Mouse (Mus musculus) left cerebral cortex, postnatal 36 days (tissue): ENCODE results near the gene Smndc1. TPM values are rescaled to one million over a fixed set of nuclear protein-coding genes. Genes with fewer than 3 reads are reported as not detected.

Experiments used
- DNase-seq, 2 experiments: peaks; one replicate each; pipeline ENCODE4 v3.0.0; 2021 to 2022; ENCODE audit warnings: low spot score in 2 of 2, mixed read lengths in 1 of 2
- intact Hi-C: fragments of 180-260 bp; cut with DNase I; formaldehyde crosslinking; loops from one replicate; pipeline ENCODE4 v1.15.1; 2025
- total RNA-seq, 2 experiments: library from RNA; stranded (reverse); gene quantifications; 2 replicates each; pipeline ENCODE4 v1.2.3; 2021

Smndc1 gene
- total RNA-seq = 10 to 100 TPM; 33.2 to 40.5 TPM

DNA sequence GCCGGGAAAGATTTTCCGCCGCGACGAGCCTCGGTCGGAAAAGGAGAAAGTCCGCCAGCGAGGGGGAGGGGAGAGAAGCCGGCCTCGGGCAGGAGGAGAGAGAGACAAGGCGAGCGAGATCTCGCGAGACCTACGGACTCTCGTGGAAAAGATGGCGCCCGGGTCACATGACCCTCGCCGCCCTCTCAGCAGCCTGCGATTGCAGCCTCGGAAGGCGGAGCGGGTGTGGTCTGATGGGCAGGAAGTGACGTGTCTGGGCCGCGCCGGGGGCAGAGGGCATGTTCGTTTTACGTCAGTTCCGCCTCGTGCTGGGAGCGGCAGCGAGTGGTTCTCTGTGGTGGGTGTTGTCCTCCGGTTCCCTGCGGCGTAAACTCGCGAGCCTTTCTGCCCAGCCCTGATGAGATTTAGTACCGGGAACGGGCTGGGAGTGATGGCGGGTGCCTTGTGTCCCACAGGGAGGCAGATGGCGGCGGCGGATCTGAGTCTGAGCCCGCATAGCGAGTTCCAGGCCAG is at the start of gene Smndc1:
Gene Smndc1, minus strand, starts transcription at position 84 of the 513 bp plus-strand sequence.
- intact Hi-C loops = no loop called here
- DNase-seq = peak; percentile 99 to 100

DNA sequence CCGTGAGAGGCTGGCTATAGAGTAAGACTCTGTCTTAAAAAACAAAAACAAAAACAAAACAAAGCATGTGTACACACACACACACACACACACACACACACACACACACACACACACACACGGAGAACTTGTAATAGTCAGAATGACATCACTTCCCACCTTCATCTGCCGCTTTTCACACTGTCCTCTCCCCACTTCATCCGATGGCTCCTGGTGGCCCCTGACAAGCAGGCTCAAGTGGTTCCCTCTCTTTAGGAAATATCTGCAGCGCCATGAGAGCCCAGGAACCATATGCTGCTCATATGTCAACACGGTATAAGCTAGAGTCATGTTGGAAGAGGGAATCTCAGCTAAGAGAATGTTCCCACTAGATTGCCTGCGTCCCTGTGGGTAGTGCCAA is 49.0 kb upstream of the Smndc1 start:
- DNase-seq = no peak
- intact Hi-C loops = no loop called here

GRCm38 (mm10) chr19:53437991-53438390 is 47.6 kb upstream of the Smndc1 start:
- intact Hi-C loops = no loop called here
- no peak for DNase-seq

DNA sequence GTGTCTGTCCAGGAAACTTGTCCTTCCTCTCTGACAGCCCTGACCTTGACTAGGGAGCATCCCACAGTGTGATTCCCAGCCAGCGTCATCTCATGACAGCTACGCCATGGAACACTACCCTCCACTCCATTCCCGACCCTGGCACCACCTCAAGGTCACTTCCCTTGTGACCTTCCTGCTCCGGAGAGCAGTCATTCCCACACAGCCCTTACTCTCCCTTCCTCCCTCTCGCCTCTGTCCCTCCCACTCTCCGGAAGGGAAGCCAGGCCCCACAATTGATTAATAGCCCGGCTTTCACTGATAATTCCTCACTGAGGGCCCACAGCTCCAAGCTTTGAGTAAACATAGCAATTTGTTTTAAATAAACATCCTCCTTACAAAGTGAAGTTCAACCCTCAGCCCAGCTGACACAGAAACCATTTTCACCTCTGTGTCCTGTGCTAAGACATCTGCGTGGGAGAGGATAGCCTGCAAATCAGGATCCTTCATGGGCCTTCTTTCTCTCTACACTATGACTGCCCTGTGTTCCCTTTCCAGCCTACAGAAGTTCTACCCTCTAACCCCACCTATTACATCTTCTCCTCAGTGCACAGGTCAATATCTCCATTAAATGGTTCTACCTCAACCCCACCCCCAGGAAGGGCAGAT is 47.1 kb upstream of the Smndc1 start:
- DNase-seq = no peak
- intact Hi-C loops = no loop called here

GRCm38 (mm10) chr19:53433949-53434689 is 43.7 kb upstream of the Smndc1 start:
- no peak for DNase-seq
- intact Hi-C loops = no loop called here

- intact Hi-C loops = no loop called here
- no peak for DNase-seq
Measured at GRCm38 (mm10) chr19:53431003-53431402, 40.6 kb upstream of the Smndc1 start.

DNA sequence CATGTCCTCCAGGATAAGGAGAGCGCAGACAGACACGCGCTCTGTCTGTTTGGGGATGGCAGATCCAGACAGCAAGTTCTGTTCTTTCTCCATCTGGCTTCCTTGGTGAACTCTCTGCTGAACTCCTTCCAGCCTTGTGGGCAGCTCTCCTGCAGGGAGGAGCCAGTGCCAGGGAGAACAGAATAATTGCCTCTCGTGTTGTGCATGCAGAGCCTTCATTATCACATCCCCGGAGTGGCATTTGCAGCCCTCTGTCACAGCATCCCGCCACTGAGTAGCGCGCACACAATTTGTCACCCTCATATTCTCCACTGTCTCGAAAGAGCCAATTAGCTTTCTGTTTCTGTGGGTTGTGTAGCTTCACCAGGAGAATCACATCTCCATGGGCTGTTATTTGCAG is 40.0 kb upstream of the Smndc1 start:
- peak; percentile 83 to 87 for DNase-seq
- intact Hi-C loops = no loop called here

- intact Hi-C loops = loop anchor here (5.0 kb wide), 1 partner anchor 104 kb away; no protein-coding TSS in a partner anchor
Measured at GRCm38 (mm10) chr19:53427817-53428216, 37.4 kb upstream of the Smndc1 start.

DNA sequence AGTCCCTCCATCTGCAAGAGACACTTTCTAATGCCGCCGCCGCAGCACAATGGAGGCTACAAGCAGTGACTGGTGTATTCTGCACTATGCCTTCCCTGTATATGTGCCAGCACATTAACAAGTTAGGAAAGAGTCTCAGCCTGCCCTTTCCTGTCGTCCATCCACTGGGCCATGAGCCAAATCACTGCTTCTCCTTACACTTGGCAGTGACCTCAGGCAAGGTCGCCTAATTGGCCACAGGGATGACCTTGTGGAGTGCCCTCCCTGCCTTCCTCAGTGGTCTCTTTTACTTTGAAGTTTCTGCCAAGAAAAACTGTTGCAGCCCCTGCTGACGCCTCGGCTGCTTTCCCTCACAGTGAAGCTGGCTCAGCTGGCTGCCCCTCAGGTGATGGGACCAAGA is 37.0 kb upstream of the Smndc1 start:
- no peak for DNase-seq
- intact Hi-C loops = loop anchor here (5.0 kb wide), 1 partner anchor 105 kb away; no protein-coding TSS in a partner anchor

More at GRCm38 (mm10) chr19:53427817-53428216, 37.4 kb upstream of the Smndc1 start:
- DNase-seq = peak; percentile 60 to 65

DNA sequence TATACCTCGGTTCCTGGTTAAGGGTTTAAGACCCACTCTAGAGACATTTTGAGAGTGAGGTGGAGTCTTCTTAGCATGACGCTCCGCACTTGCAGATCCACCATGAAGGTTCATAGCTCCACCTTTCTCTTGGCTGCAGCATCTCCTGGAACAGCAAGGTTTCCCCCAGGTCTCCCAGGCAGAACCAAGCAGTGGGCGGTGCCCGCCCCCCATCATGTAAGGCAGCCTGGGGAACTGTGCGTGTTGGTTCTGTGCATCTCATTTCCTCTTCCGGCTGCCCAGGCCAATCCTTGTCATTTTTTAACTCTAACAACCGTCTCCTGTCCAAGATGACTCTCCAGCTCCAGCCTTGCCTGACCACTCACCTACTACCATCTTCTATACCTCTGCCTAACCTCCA is 35.4 kb upstream of the Smndc1 start:
- intact Hi-C loops = loop anchor here (5.0 kb wide), 1 partner anchor 106 kb away; no protein-coding TSS in a partner anchor
- DNase-seq = no peak

- intact Hi-C loops = loop anchor here (5.0 kb wide), 1 partner anchor 108 kb away; no protein-coding TSS in a partner anchor
- DNase-seq = no peak
Measured at GRCm38 (mm10) chr19:53424629-53425028, 34.3 kb upstream of the Smndc1 start.

DNA sequence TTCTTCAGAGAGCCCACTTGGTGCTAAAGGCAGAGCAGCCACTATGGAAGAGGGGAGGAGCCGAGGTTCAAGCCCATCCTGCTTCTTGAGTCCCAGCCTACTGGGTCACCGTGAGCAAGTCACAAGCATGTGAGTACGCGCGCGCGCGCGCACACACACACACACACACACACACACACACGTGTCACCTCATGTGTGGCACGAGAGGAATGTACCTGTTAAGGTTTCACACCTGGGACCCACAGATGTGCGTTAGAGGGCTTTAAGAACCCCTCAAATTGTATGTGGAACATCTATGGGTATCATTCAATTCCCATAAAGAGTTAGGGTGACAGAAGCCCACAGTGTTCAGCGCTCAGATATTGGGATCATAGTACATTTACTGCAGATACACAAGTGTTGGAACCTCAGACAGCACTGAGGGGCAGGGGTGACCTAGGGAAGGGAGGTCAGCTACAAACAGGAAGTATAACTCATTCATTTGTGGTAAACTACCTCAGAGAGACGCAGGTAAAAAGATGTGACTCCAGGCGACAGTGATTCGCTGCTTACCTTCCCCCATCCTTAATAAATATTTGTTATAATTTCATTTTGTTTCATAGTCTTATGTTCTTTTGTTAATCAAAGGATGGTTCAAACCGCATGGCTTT is 33.6 kb upstream of the Smndc1 start:
- intact Hi-C loops = no loop called here
- DNase-seq = no peak

DNA sequence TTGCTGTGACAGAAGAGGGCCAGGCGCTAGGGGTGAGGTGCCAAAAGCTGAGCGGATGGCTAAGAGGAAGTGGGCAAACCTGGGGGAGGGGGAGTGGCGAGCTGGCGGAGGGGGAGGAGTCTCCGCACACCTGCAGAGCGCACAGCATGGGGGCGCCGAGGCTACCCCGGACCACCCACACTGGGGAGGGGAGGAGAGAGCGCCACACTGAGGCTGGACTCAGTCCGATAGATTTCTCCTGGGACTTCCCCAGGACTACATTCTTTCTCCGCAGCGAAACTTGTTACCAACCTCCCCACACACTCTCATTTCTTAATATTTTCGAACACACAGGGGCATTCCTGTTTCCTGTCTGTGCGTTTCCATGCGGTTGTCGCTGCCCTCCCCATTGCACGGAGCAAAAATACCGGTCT is 33.0 kb upstream of the Smndc1 start:
- intact Hi-C loops = no loop called here
- no peak for DNase-seq

DNA sequence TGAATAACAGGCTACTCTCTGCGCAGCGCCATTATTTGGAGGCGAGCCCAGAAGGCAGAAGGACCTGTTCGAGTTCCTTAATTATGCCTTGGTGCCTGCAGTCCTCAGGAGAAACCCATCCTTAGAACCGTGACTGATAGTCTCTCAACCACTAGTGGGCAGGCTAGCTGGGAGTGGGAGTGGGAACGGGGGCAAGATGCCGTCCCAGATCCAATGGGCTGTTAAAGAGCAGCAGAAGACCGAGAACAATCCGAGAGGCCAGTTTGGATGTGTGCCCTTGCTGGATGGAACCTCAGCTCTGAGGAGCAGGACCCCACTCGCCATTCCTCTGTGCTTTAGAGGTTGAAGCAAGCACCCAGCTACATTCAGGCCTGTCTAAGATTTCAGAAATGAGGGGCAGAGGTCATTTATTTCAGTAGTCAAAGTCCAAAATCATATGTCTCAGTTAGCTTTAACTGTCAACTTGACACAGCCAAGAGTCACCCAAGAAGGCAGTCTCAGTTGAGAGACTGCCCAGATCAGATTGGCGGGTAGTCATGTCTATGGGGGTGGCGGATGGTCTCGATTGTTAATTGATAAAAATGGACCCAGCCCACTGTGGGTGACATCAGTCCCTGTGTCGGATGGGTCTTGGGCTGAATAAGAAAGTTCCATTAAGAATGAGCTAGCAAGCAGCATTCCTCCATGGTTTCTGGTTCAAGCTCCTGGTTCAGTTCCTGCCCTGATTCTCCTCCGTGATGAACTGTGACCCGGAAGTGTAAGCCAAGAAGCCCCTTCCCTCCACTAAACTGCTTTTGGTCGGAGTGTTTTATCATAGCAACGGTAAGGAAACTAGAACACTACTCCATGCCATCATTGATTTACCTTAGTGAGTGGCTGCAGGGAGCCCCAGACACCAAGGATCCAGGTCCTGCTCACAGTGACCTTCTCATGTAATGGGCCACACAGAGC is 32.3 kb upstream of the Smndc1 start:
- intact Hi-C loops = no loop called here
- DNase-seq = no peak

DNA sequence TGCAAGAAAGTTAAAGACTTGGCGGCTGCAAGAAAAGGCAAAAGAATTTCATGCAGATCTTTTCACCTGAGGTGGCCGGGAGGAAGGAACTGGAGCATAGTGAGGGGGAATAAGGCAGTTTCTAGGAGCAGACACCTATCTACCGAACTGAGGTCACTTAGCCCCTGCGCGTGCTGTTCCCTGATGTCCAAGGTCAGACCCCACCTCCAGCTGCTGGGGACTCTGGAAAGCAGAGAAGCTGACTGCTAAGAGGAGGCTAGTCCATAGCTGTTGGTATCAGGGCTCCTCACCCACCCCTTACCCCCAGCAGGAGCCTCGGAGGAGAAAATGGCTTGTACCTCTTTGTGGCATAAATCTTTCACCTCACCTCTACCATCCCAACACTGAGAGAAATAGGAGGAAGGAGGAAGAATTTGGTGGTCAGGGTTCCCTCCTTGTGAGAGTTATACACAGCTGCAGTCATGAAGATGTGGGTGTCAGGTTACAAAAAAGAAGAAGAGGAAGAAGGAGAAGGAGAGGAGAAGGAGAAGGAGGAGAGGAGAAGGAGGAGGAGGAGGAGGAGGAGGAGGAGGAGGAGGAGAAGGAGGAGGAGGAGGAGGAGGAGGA is 31.3 kb upstream of the Smndc1 start:
- intact Hi-C loops = no loop called here
- DNase-seq = no peak

- DNase-seq = peak in 1 of 2 experiments; percentile 39
- intact Hi-C loops = no loop called here
Measured at GRCm38 (mm10) chr19:53420924-53421582, 30.7 kb upstream of the Smndc1 start.

DNA sequence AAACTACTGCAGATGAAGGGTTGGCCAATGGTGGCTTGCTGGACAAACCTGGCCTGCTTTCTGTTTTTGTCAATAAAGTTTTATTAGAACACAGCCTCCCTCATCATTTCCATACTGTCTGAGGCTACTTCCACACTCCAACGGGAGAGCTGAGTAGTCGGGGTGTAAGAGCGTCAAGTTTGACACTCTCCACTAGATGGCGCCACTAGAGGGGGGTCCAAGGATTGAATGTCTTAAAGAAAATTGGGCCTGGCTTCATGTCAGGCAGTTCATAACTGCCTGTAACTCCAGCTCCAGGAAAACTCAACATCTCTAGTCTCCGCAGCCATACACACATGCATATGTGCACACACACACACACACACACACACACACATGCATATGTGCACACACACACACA is 29.5 kb upstream of the Smndc1 start:
- intact Hi-C loops = no loop called here
- DNase-seq = no peak

GRCm38 (mm10) chr19:53415198-53415597 is 24.8 kb upstream of the Smndc1 start:
- intact Hi-C loops = no loop called here
- DNase-seq = peak; percentile 49 to 74
